Mouse (Mus musculus) MEL (cell line): ENCODE data around the gene Ube2z. TPM values are rescaled to one million over a fixed set of nuclear protein-coding genes. Genes with fewer than 3 reads are reported as not detected.

Source experiments
- DNase-seq: peaks from one replicate; pipeline ENCODE4 v3.0.0; 2011; ENCODE audit warnings: low read depth, low spot score
- H3K27ac ChIP-seq: 2 replicates; pipeline ENCODE4 v1.5.1; 2012; ENCODE audit warnings: low read depth, mild to moderate bottlenecking, control low read depth, low read length, moderate library complexity; ENCODE audit not compliant: control insufficient read depth
- H3K27me3 ChIP-seq, 2 experiments: fragments of 150-350 bp in 1 of 2; sonication (generic) in 1 of 2; 2 replicates each; pipeline ENCODE4 v1.6.1; 2012; ENCODE audit warnings: low read length in 2 of 2, mild to moderate bottlenecking in 2 of 2, improper control_type of control experiment in 1 of 2, moderate library complexity in 1 of 2; ENCODE audit not compliant: insufficient read depth in 2 of 2, control insufficient read depth in 1 of 2
- H3K36me3 ChIP-seq, 2 experiments: 2 replicates each; pipeline ENCODE4 v1.6.1; 2012 to 2014; ENCODE audit warnings: low read length in 2 of 2, improper control_type of control experiment in 1 of 2, inconsistent platforms in 1 of 2, mild to moderate bottlenecking in 1 of 2; ENCODE audit not compliant: insufficient read depth in 2 of 2, control insufficient read depth in 1 of 2
- H3K4me1 ChIP-seq, 2 experiments: fragments of 150-350 bp in 1 of 2; sonication (generic) in 1 of 2; 2 replicates each; pipeline ENCODE4 v1.6.1; 2012; ENCODE audit warnings: low read length in 2 of 2, improper control_type of control experiment in 1 of 2, mild to moderate bottlenecking in 1 of 2; ENCODE audit not compliant: insufficient read depth in 2 of 2, control insufficient read depth in 1 of 2
- H3K4me3 ChIP-seq, 2 experiments: fragments of 150-350 bp in 1 of 2; sonication (generic) in 1 of 2; 2 replicates each; pipeline ENCODE4 v1.5.1; 2012; ENCODE audit warnings: low read depth in 2 of 2, low read length in 2 of 2, mild to moderate bottlenecking in 2 of 2, moderate library complexity in 2 of 2, control low read depth in 1 of 2, improper control_type of control experiment in 1 of 2; ENCODE audit not compliant: control insufficient read depth in 1 of 2, insufficient read depth in 1 of 2
- H3K79me2 ChIP-seq: 2 replicates; pipeline ENCODE4 v1.6.1; 2012; ENCODE audit warnings: mild to moderate bottlenecking, low read length, moderate library complexity; ENCODE audit not compliant: control insufficient read depth, poor library complexity, insufficient read depth
- H3K9ac ChIP-seq: 2 replicates; pipeline ENCODE4 v1.6.1; 2012; ENCODE audit warnings: low read depth, mild to moderate bottlenecking, control low read depth, low read length, moderate library complexity; ENCODE audit not compliant: control insufficient read depth, poor library complexity, severe bottlenecking
- H3K9me3 ChIP-seq: fragments of 150-350 bp; sonication (generic); replicated peaks from 2 replicates; pipeline ENCODE4 v1.6.1; 2012; ENCODE audit warnings: mild to moderate bottlenecking, low read length, improper control_type of control experiment, moderate library complexity; ENCODE audit not compliant: insufficient read depth
- BHLHE40 ChIP-seq: IDR thresholded peaks from 2 replicates; pipeline ENCODE4 v1.6.1; 2012; ENCODE audit warnings: low read depth, mild to moderate bottlenecking, inconsistent platforms, low read length, improper control_type of control experiment, borderline replicate concordance
- CHD1 ChIP-seq: IDR thresholded peaks from 2 replicates; pipeline ENCODE4 v1.6.1; 2012; ENCODE audit warnings: low read depth, mild to moderate bottlenecking, inconsistent platforms, low read length, improper control_type of control experiment
- CTCF ChIP-seq, 3 experiments: IDR thresholded peaks in 2 of 3; conservative IDR thresholded peaks in 1 of 3; 2 replicates each; pipeline ENCODE4 v1.5.1; 2011 to 2012; ENCODE audit warnings: low read length in 3 of 3, low read depth in 2 of 3, mild to moderate bottlenecking in 2 of 3, improper control_type of control experiment in 1 of 3, inconsistent platforms in 1 of 3, mixed read lengths in 1 of 3, moderate library complexity in 1 of 3; ENCODE audit not compliant: control insufficient read depth in 1 of 3, insufficient read depth in 1 of 3, poor library complexity in 1 of 3, severe bottlenecking in 1 of 3
- EP300 ChIP-seq, 2 experiments: IDR thresholded peaks; 2 replicates each; pipeline ENCODE4 v1.6.1; 2011; ENCODE audit warnings: improper control_type of control experiment in 2 of 2, low read length in 2 of 2, low read depth in 1 of 2, mild to moderate bottlenecking in 1 of 2
- ETS1 ChIP-seq: IDR thresholded peaks from 2 replicates; pipeline ENCODE4 v1.6.1; 2012; ENCODE audit warnings: low read depth, mild to moderate bottlenecking, inconsistent platforms, low read length, improper control_type of control experiment, moderate library complexity
- GABPA ChIP-seq: IDR thresholded peaks from 2 replicates; pipeline ENCODE4 v1.6.1; 2012; ENCODE audit warnings: low read depth, mild to moderate bottlenecking, inconsistent platforms, low read length, improper control_type of control experiment, moderate library complexity
- GATA1 ChIP-seq: IDR thresholded peaks from 2 replicates; pipeline ENCODE4 v1.6.1; 2011; ENCODE audit warnings: low read depth, low read length, improper control_type of control experiment
- HCFC1 ChIP-seq: IDR thresholded peaks from 2 replicates; pipeline ENCODE4 v1.6.1; 2012; ENCODE audit warnings: low read depth, mild to moderate bottlenecking, inconsistent platforms, low read length, improper control_type of control experiment, moderate library complexity
- MAZ ChIP-seq: IDR thresholded peaks from 2 replicates; pipeline ENCODE4 v1.6.1; 2012; ENCODE audit warnings: low read depth, mild to moderate bottlenecking, inconsistent platforms, low read length, improper control_type of control experiment
- MYC ChIP-seq: IDR thresholded peaks from 2 replicates; pipeline ENCODE4 v1.6.1; 2011; ENCODE audit warnings: low read depth, mild to moderate bottlenecking, low read length, improper control_type of control experiment, moderate library complexity
- NELFE ChIP-seq: IDR thresholded peaks from 2 replicates; pipeline ENCODE4 v1.6.1; 2011; ENCODE audit warnings: low read depth, low read length, improper control_type of control experiment
- POLR2A ChIP-seq, 2 experiments: IDR thresholded peaks; 2 replicates each; pipeline ENCODE4 v1.6.1; 2011 to 2012; ENCODE audit warnings: low read length in 2 of 2, mild to moderate bottlenecking in 2 of 2, control low read depth in 1 of 2, improper control_type of control experiment in 1 of 2, low read depth in 1 of 2, moderate library complexity in 1 of 2; ENCODE audit not compliant: control insufficient read depth in 1 of 2, insufficient read depth in 1 of 2, poor library complexity in 1 of 2
- POLR2AphosphoS5 ChIP-seq: IDR thresholded peaks from 2 replicates; pipeline ENCODE4 v1.6.1; 2012; ENCODE audit warnings: low read depth, borderline replicate concordance, mild to moderate bottlenecking, inconsistent platforms, low read length, moderate library complexity, mixed read lengths
- RAD21 ChIP-seq: IDR thresholded peaks from 2 replicates; pipeline ENCODE4 v1.6.1; 2011; ENCODE audit warnings: mild to moderate bottlenecking, low read depth, low read length, improper control_type of control experiment
- SIN3A ChIP-seq: IDR thresholded peaks from 2 replicates; pipeline ENCODE4 v1.6.1; 2012; ENCODE audit warnings: low read length, improper control_type of control experiment, inconsistent platforms
- SMC3 ChIP-seq: IDR thresholded peaks from 2 replicates; pipeline ENCODE4 v1.6.1; 2011; ENCODE audit warnings: low read depth, low read length, improper control_type of control experiment
- TBP ChIP-seq: IDR thresholded peaks from 2 replicates; pipeline ENCODE4 v1.8.0; 2011; ENCODE audit warnings: low read depth, low read length, improper control_type of control experiment
- USF1 ChIP-seq: IDR thresholded peaks from 2 replicates; pipeline ENCODE4 v1.6.1; 2014; ENCODE audit warnings: low read depth, mild to moderate bottlenecking, inconsistent platforms, low read length, improper control_type of control experiment, moderate library complexity
- ZC3H11A ChIP-seq: IDR thresholded peaks from 2 replicates; pipeline ENCODE4 v1.6.1; 2012; ENCODE audit warnings: low read depth, mild to moderate bottlenecking, inconsistent platforms, low read length, improper control_type of control experiment
- ZMIZ1 ChIP-seq: IDR thresholded peaks from 2 replicates; pipeline ENCODE4 v1.6.1; 2012; ENCODE audit warnings: low read depth, mild to moderate bottlenecking, inconsistent platforms, low read length, improper control_type of control experiment, moderate library complexity
- ZNF384 ChIP-seq: IDR thresholded peaks from 2 replicates; pipeline ENCODE4 v1.6.1; 2012; ENCODE audit warnings: low read depth, mild to moderate bottlenecking, inconsistent platforms, low read length, improper control_type of control experiment
- polyA plus RNA-seq, 2 experiments: library from polyadenylated mRNA; stranded (reverse) in 1 of 2; unstranded in 1 of 2; fragments of >175 nt in 1 of 2; fragments of >200 nt in 1 of 2; gene quantifications; 2 replicates each; pipeline versions ENCODE4 v1.2.1 to v1.2.4; 2012; ENCODE audit warnings: low replicate concordance in 2 of 2, low read depth in 1 of 2; ENCODE audit not compliant: insufficient read length in 2 of 2, insufficient read depth in 1 of 2, missing spikeins in 1 of 2
- total RNA-seq: library from RNA; depleted of rRNA; stranded (reverse); fragments of 300-350 nt; gene quantifications from 2 replicates; pipeline ENCODE4 v1.2.3, GENCODE M21; 2012

Ube2z gene
- total and polyA plus RNA-seq, 3 experiments, result 56.8 to 58.5 TPM; not detected in 1

DNA sequence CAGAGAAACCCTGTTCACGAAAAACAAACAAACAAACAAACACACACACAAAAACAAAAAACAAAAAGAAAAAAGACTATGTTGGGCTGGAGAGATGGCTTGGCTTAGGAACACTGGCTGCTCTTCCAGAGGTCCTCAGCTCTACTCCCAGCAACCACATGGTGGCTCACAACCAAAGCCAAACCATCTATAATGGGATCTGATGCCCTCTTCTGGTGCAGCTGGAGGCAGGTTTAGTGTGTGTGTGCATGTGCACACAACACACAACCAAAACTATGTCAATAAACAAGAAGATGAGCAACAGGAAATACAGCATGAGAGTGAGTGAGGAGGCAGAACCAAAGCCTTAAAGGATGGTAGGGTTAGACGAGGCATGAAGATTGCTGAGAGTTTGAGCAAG lies 33.5 kb downstream of the Ube2z start:
- TF ChIP-seq SIN3A (no peak), CTCF (IDR thresholded peaks at IDR 0.05 in 2 of 3, conservative IDR thresholded peaks at IDR 0.05 in 1 of 3; ENCODE audit: control insufficient read depth in 1 of 3, insufficient read depth in 1 of 3, low read depth in 2 of 3, low read length in 3 of 3, poor library complexity in 1 of 3, severe bottlenecking in 1 of 3) (peak; percentile 13 to 85 (median 45); a peak in 4 of 6 replicates), SMC3 (peak; percentile 68), ZC3H11A (no peak), GABPA (no peak), MYC (no peak), RAD21 (peak; percentile 19), ETS1 (no peak), TBP (no peak)
- no peaks in the 10 kb centered on the region for H3K27me3 ChIP-seq
- DNase-seq, result peak; percentile 58
- peaks cover 15% of the 10 kb centered on the region for H3K79me2 ChIP-seq
- no peak overlapping the region for H3K4me3 ChIP-seq
- no peak overlapping the region for H3K9ac ChIP-seq
- no peaks in the 10 kb centered on the region for H3K9me3 ChIP-seq
- H3K36me3 ChIP-seq, result peaks cover 0 to 31% of the 10 kb centered on the region in 2 experiments; a peak in 2 of 4 replicates
- H3K4me1 ChIP-seq, result peaks cover 13 to 37% of the 10 kb centered on the region in 2 experiments
- H3K27ac ChIP-seq, result no peak overlapping the region

DNA sequence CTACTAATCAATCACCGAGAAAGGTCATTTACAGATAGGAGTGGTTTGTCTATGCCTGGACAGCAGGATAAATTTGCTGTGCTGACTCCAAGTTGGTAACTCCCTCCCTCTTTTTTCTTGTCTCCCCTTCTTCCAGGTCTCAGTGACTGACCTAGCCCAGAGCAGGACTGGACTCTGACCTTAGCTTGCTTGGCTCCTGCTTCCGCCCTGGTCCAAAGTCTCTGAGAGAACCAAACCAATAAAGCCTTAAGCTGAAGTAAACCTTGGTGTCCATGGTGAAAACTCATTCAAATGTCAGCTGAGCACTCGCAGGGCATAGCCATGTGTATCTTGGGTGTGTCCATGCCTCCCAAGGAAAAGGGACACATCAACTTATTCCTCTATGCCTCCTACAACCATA lies 34.6 kb downstream of the Ube2z start:
- Histone ChIP-seq H3K36me3 (peaks cover 0 to 26% of the 10 kb centered on the region in 2 experiments; a peak in 2 of 4 replicates), H3K27ac (no peak overlapping the region)
- no peak for DNase-seq

GRCm38 (mm10) chr11:96028130-96028529 lies 37.1 kb downstream of the Ube2z start:
- Histone ChIP-seq H3K79me2 (no peaks in the 10 kb centered on the region), H3K4me3 (peak overlapping the region; percentile 51 to 62), H3K9me3 (no peaks in the 10 kb centered on the region), H3K4me1 (peaks cover 8 to 26% of the 10 kb centered on the region in 2 experiments; a peak in 3 of 4 replicates), H3K27me3 (no peaks in the 10 kb centered on the region), H3K27ac (peak overlapping the region; percentile 93), H3K36me3 (peaks cover 0 to 17% of the 10 kb centered on the region in 2 experiments; a peak in 2 of 4 replicates), H3K9ac (peak overlapping the region; percentile 77)
- peak; percentile 62 for TF ChIP-seq SIN3A
- TF ChIP-seq MYC, result 0 out of 2 replicates have a peak, but pooled peaks have one; percentile 54
- TF ChIP-seq NELFE, result peak; percentile 60
- peak; percentile 69; the same call in 1 of the 2 replicates for TF ChIP-seq MAZ
- peak; percentile 65; the same call in 1 of the 2 replicates for TF ChIP-seq TBP
- TF ChIP-seq POLR2A (IDR thresholded peaks at IDR 0.05; ENCODE audit: control insufficient read depth in 1 of 2, insufficient read depth in 1 of 2, low read depth in 1 of 2, low read length in 2 of 2, poor library complexity in 1 of 2), result peak in 1 of 2 experiments; percentile 72; a peak in 2 of 4 replicates
- TF ChIP-seq EP300 (IDR thresholded peaks at IDR 0.05; ENCODE audit: low read depth in 1 of 2, low read length in 2 of 2), result peak; percentile 66 to 81
- TF ChIP-seq BHLHE40, result 0 out of 2 replicates have a peak, but pooled peaks have one; percentile 22
- TF ChIP-seq USF1, result no peak
- peak; percentile 60; the same call in 1 of the 2 replicates for TF ChIP-seq ETS1
- peak; percentile 78 for TF ChIP-seq GATA1
- peak; percentile 60; the same call in 1 of the 2 replicates for TF ChIP-seq ZMIZ1
- TF ChIP-seq HCFC1, result peak; percentile 53; the same call in 1 of the 2 replicates
- no peak; the same call in 1 of the 2 replicates for TF ChIP-seq SMC3
- TF ChIP-seq POLR2AphosphoS5, result no peak
- peak; percentile 74 for DNase-seq

More for the DNA sequence above, 34.6 kb downstream of the Ube2z start:
- H3K27me3 ChIP-seq, result no peaks in the 10 kb centered on the region
- TF ChIP-seq CHD1 (no peak), ZNF384 (no peak), EP300 (IDR thresholded peaks at IDR 0.05; ENCODE audit: low read depth in 1 of 2, low read length in 2 of 2) (no peak), RAD21 (no peak), BHLHE40 (no peak), SIN3A (no peak)
- TF ChIP-seq, all 39 proteins: peak for 0
- H3K4me1 ChIP-seq, result peaks cover 10 to 29% of the 10 kb centered on the region in 2 experiments
- H3K4me3 ChIP-seq, result no peak overlapping the region
- H3K9me3 ChIP-seq, result no peaks in the 10 kb centered on the region
- peaks cover 8% of the 10 kb centered on the region for H3K79me2 ChIP-seq
- H3K9ac ChIP-seq, result no peak overlapping the region
